Mouse (Mus musculus): ENCODE measurements around the gene Tap2. TPM values are rescaled to one million over a fixed set of nuclear protein-coding genes. Genes with fewer than 3 reads are reported as not detected.

The Tap2 gene
- total and polyA plus RNA-seq, 3 experiments = 54.8 to 121 (median 110) TPM

DNA sequence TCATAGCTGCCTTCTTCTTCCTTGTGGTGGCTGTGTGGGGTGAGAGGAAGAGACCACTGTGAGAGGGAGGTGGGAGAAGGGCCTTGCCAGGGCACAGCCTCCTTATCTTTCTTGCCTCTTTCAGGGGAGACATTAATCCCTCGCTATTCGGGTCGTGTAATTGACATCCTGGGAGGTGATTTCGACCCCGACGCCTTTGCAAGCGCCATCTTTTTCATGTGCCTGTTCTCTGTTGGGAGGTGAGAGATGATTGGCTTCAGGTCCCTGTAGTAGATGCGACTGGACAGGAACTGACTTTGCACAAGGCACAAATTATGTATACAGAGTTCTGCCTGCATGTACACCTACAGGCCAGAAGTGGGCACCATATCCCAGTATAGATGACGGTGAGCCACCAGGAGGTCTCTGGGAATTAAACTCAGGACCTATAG is 2.4 kb downstream of the Tap2 start (continued):
- TF ChIP-seq RAD21 (IDR thresholded peaks at IDR 0.05; ENCODE audit: low read depth, low read length) (peak; percentile 41), MYC (IDR thresholded peaks at IDR 0.05; ENCODE audit: low read depth, low read length) (no peak), HCFC1 (IDR thresholded peaks at IDR 0.05; ENCODE audit: low read depth, low read length) (peak; percentile 31), EP300 (IDR thresholded peaks at IDR 0.05; ENCODE audit: low read length) (no peak), ZNF384 (IDR thresholded peaks at IDR 0.05; ENCODE audit: low read depth, low read length) (no peak), USF2 (conservative IDR thresholded peaks at IDR 0.05; ENCODE audit: low read depth, low read length) (no peak), E2F4 (IDR thresholded peaks at IDR 0.05; ENCODE audit: insufficient replicate concordance, low read depth, low read length) (no peak), CHD1 (IDR thresholded peaks at IDR 0.05; ENCODE audit: low read depth, low read length) (no peak), MXI1 (IDR thresholded peaks at IDR 0.05; ENCODE audit: low read depth, low read length) (no peak)

- no peak for TF ChIP-seq SMC3 (IDR thresholded peaks at IDR 0.05; ENCODE audit: low read depth, low read length)
- TF ChIP-seq USF1 (IDR thresholded peaks at IDR 0.05; ENCODE audit: low read depth, low read length) = no peak
- no peak for TF ChIP-seq PAX5 (IDR thresholded peaks at IDR 0.05; ENCODE audit: low read length)
- no peak for TF ChIP-seq ZC3H11A (IDR thresholded peaks at IDR 0.05; ENCODE audit: low read depth, low read length)
- no peak for TF ChIP-seq TCF12 (IDR thresholded peaks at IDR 0.05; ENCODE audit: low read depth, low read length)
- TF ChIP-seq KAT2A (IDR thresholded peaks at IDR 0.05; ENCODE audit: insufficient replicate concordance, low read length) = no peak
- no peak for TF ChIP-seq NRF1 (IDR thresholded peaks at IDR 0.05; ENCODE audit: low read depth, low read length)
- TF ChIP-seq POLR2AphosphoS2 (IDR thresholded peaks at IDR 0.05; ENCODE audit: low read depth, low read length) = no peak
- TF ChIP-seq JUN (IDR thresholded peaks at IDR 0.05; ENCODE audit: insufficient read depth, low read depth, low read length) = no peak
- no peak for TF ChIP-seq MAZ (IDR thresholded peaks at IDR 0.05; ENCODE audit: low read depth, low read length)
- no peak for TF ChIP-seq UBTF (IDR thresholded peaks at IDR 0.05; ENCODE audit: low read depth, low read length)
- TF ChIP-seq MXI1 (IDR thresholded peaks at IDR 0.05; ENCODE audit: low read depth, low read length) = no peak
- TF ChIP-seq MYC (IDR thresholded peaks at IDR 0.05; ENCODE audit: low read depth, low read length) = no peak
- TF ChIP-seq ZKSCAN1 (IDR thresholded peaks at IDR 0.05; ENCODE audit: borderline replicate concordance, low read depth, low read length) = no peak
- TF ChIP-seq ETS1 (conservative IDR thresholded peaks at IDR 0.05; ENCODE audit: low read depth, low read length) = no peak
- peaks cover 8% of the 10 kb centered on the region for H3K9me3 ChIP-seq (replicated peaks; ENCODE audit: low read length)
- in situ Hi-C loops (cut with MboI; ENCODE audit: low pct_ligation_motif_present, low pct_unique_long_range_greater_than_20kb, low sequenced_read_pairs) = no loop called here
- H3K36me3 ChIP-seq (replicated peaks in 1 of 2; ENCODE audit: control insufficient read depth in 1 of 2, insufficient read depth in 1 of 2, low read length in 1 of 2) = peaks cover 42 to 60% of the 10 kb centered on the region in 2 experiments
- peak overlapping the region in 2 of 3 experiments; percentile 9 to 97 for H3K4me3 ChIP-seq (replicated peaks in 1 of 3; ENCODE audit: low read depth in 2 of 3, low read length in 2 of 3, poor library complexity in 1 of 3)
- H3K79me2 ChIP-seq (replicated peaks; ENCODE audit: control insufficient read depth, extremely low read depth, insufficient read depth, poor library complexity, severe bottlenecking) = peaks cover 26% of the 10 kb centered on the region
- no peaks in the 10 kb centered on the region for H3K27me3 ChIP-seq (replicated peaks)
- dilution Hi-C loops (cut with MboI; ENCODE audit: extremely low pct_ligation_motif_present, extremely low pct_unique_long_range_greater_than_20kb, low sequenced_read_pairs) = no loop called here
- H3K9ac ChIP-seq (ENCODE audit: insufficient read depth, low read depth) = no peak overlapping the region
- H3K27ac ChIP-seq (ENCODE audit: insufficient read depth, low read depth) = no peak overlapping the region
- DNase-seq (ENCODE audit: extremely low read depth) = no peak
- peak overlapping the region; percentile 73 for H3K4me2 ChIP-seq (ENCODE audit: insufficient read depth, low read depth, poor library complexity, severe bottlenecking)
- peaks cover 11 to 38% of the 10 kb centered on the region in 2 experiments for H3K4me1 ChIP-seq (ENCODE audit: control insufficient read depth in 1 of 2, insufficient read depth in 2 of 2)
Observed at GRCm38 (mm10) chr17:34206731-34207130, 3.4 kb downstream of the Tap2 start.

Data from CH12.LX (cell line).